Mouse (Mus musculus) brain, embryonic 14.5 days (tissue): ENCODE data around the gene Ccl2.

Experiments
- CTCF ChIP-seq: fragments of 200-500 bp; IDR thresholded peaks from 2 replicates; pipeline ENCODE4 v1.5.1; 2012; ENCODE audit warnings: inconsistent platforms, mild to moderate bottlenecking, moderate library complexity, borderline replicate concordance; ENCODE audit not compliant: insufficient read depth, insufficient read length; ENCODE audit errors: extremely low read depth
- POLR2A ChIP-seq: fragments of 200-500 bp; IDR thresholded peaks from 2 replicates; pipeline ENCODE4 v1.6.1; 2012; ENCODE audit warnings: mild to moderate bottlenecking, inconsistent platforms, borderline replicate concordance; ENCODE audit not compliant: poor library complexity, insufficient read depth, insufficient read length, severe bottlenecking; ENCODE audit errors: extremely low read depth

DNA sequence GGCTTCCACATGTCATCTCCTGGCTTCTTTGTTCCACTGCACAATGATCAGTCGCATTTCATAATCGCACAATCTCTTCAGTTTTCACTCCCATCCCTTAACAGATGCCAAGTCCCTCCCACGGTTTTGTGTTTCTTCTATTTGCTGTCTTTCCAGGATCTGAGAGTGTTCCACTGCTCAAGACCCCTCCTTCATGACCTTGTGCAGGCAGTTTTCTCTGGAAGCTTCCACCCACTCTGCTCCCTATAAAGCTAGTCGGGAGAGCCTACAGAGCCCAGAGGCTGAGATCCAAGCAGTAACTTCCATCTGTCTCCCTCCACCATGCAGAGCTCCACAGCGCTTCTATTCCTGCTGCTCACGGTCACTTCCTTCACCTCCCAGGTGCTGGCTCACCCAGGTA lies 22.3 kb downstream of the Ccl2 start, which contains the start of gene Ccl11:
- no peak for TF ChIP-seq CTCF
- TF ChIP-seq POLR2A = no peak
